Mouse (Mus musculus) cerebellum, adult 2 months (tissue): Measurements from ENCODE around the gene Sox15.

Experiments
- CTCF ChIP-seq: fragments of 200-500 bp; IDR thresholded peaks from 2 replicates; pipeline ENCODE4 v1.5.1; 2011; ENCODE audit warnings: low read depth, mild to moderate bottlenecking, control low read depth, low read length, moderate library complexity, borderline replicate concordance; ENCODE audit not compliant: insufficient read depth
- POLR2A ChIP-seq: fragments of 200-500 bp; IDR thresholded peaks from 2 replicates; pipeline ENCODE4 v1.6.1; 2011; ENCODE audit warnings: low read length, control low read depth, borderline replicate concordance; ENCODE audit not compliant: insufficient read depth

DNA sequence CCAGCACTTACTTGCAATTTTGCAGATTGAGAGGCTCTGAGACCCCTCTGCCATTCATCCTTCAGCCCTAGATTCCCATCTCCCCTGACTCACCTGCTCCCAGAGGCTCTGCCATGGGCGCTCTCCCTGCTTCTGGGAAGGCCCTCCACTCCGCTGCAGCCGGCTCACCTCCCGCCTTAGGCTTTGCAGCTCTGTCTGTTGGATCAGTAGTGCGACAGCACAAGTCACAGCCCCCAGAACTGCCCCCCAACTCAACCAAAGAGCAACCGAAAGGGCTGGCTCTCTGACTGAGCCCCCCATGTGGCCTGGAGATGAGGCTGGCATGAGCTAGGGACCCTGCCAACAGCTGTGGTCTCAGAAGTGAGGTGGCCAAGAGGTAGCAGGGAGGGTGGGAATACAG is 29.8 kb downstream of the Sox15 start:
- TF ChIP-seq POLR2A (no peak), CTCF (no peak)
